Mouse (Mus musculus) intestine, postnatal 0 days (tissue): ENCODE measurements around the gene Ubap2l. TPM values are rescaled to one million over a fixed set of nuclear protein-coding genes. Genes with fewer than 3 reads are reported as not detected.

Experiments used
- ATAC-seq: fragments of 200-750 bp; cut with Nextera tagmentation; 2 replicates; pipeline ENCODE4 v1.8.0; 2017; ENCODE audit warnings: mild to moderate bottlenecking, moderate TSS enrichment, moderate library complexity
- H3K27ac ChIP-seq: fragments of 300-500 bp; sonication (generic); 2 replicates; pipeline ENCODE4 v1.5.1; 2014; ENCODE audit warnings: mild to moderate bottlenecking, low read depth, low read length, moderate library complexity
- H3K27me3 ChIP-seq: fragments of 300-500 bp; sonication (generic); replicated peaks from 2 replicates; pipeline ENCODE4 v1.6.1; 2014; ENCODE audit warnings: low read length, mixed read lengths; ENCODE audit not compliant: control insufficient read depth, insufficient read depth
- H3K36me3 ChIP-seq: fragments of 300-500 bp; sonication (generic); 2 replicates; pipeline ENCODE4 v1.6.1; 2014; ENCODE audit warnings: mild to moderate bottlenecking, moderate library complexity; ENCODE audit not compliant: control insufficient read depth, insufficient read depth
- H3K4me1 ChIP-seq: fragments of 300-500 bp; sonication (generic); replicated peaks from 2 replicates; pipeline ENCODE4 v1.6.1; 2014; ENCODE audit warnings: antibody characterized with exemption, low read length, mixed read lengths; ENCODE audit not compliant: control insufficient read depth, insufficient read depth
- H3K4me2 ChIP-seq: fragments of 300-500 bp; sonication (generic); replicated peaks from 2 replicates; pipeline ENCODE4 v1.6.1; 2014; ENCODE audit warnings: low read depth, mild to moderate bottlenecking, moderate library complexity
- H3K4me3 ChIP-seq: fragments of 300-500 bp; sonication (generic); 2 replicates; pipeline ENCODE4 v1.5.1; 2014; ENCODE audit warnings: low read depth, low read length
- H3K9ac ChIP-seq: fragments of 300-500 bp; sonication (generic); 2 replicates; pipeline ENCODE4 v1.6.1; 2014; ENCODE audit warnings: mild to moderate bottlenecking, low read depth, low read length
- H3K9me3 ChIP-seq: fragments of 300-500 bp; sonication (generic); 2 replicates; pipeline ENCODE4 v1.6.1; 2016; ENCODE audit warnings: mixed run types; ENCODE audit not compliant: control insufficient read depth
- CTCF ChIP-seq: sonication (generic); IDR thresholded peaks from 2 replicates; pipeline ENCODE4 v1.5.1; 2016; ENCODE audit warnings: low read depth, mild to moderate bottlenecking, control low read depth, antibody characterized with exemption, moderate library complexity
- WGBS: fragments of 180-500 bp; shearing (Covaris S2); extraction: QIAGEN DNeasy Blood & Tissue Kit; methylation state at CpG from one replicate; pipeline ENCODE4 v1.1.7; 2014; 5-methylcytosine and 5-hydroxymethylcytosine counted together
- polyA plus RNA-seq: library from polyadenylated mRNA; unstranded; fragments of >200 nt; fragmentation: Nextera tagmentation; extraction: Ambion mirVana; gene quantifications from 2 replicates; pipeline ENCODE4 v1.2.1, GENCODE M21; 2015

Gene Ubap2l
- polyA plus RNA-seq, 1 experiment from 2014 or later = 112 TPM

- Histone ChIP-seq H3K27ac (no peak overlapping the region), H3K36me3 (no peaks in the 10 kb centered on the region), H3K4me1 (no peaks in the 10 kb centered on the region), H3K4me2 (no peak overlapping the region), H3K27me3 (no peaks in the 10 kb centered on the region), H3K9me3 (no peaks in the 10 kb centered on the region), H3K4me3 (no peak overlapping the region), H3K9ac (no peak overlapping the region)
- 50% methylated on average over 7 of the region's 7 CpGs for WGBS
- ATAC-seq = no peak
- no peak for TF ChIP-seq CTCF
Observed at GRCm38 (mm10) chr3:89968509-89968908, 83.9 kb downstream of the Ubap2l start.

GRCm38 (mm10) chr3:89966946-89967345 lies 85.5 kb downstream of the Ubap2l start:
- 74% methylated on average over 4 of the region's 4 CpGs for WGBS
- H3K4me2 ChIP-seq = no peak overlapping the region
- no peak overlapping the region for H3K4me3 ChIP-seq
- TF ChIP-seq CTCF = peak; percentile 54
- no peak for ATAC-seq
- no peaks in the 10 kb centered on the region for H3K9me3 ChIP-seq
- no peak overlapping the region for H3K9ac ChIP-seq
- peaks cover 12% of the 10 kb centered on the region for H3K27me3 ChIP-seq
- H3K4me1 ChIP-seq = no peaks in the 10 kb centered on the region; the same call in 1 of the 2 replicates
- no peak overlapping the region for H3K27ac ChIP-seq
- no peaks in the 10 kb centered on the region for H3K36me3 ChIP-seq

DNA sequence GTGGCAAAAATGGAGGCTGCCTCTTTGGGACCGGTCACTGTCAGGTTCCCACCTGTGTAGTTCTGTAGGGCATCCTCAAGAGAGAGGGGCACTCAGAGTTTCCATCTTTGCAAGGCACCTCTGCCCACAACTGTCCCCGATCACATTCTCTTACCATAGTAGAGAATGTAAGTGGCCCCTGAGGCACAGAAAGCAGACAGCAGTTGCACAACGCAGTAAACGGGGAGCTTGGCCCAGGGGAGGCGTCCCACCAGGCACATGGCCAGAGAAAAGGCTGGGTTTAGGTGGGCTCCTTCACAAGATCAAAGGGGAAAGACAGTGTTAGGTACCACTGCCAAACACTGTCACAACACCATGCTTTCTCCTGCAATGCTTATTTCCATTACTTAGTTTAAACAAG lies 86.5 kb downstream of the Ubap2l start:
- no peak for ATAC-seq
- TF ChIP-seq CTCF = no peak
- H3K4me2 ChIP-seq = no peak overlapping the region
- no peaks in the 10 kb centered on the region for H3K9me3 ChIP-seq
- no peak overlapping the region for H3K4me3 ChIP-seq
- H3K9ac ChIP-seq = no peak overlapping the region
- WGBS = 88% methylated on average over 5 of the region's 5 CpGs
- no peak overlapping the region for H3K27ac ChIP-seq
- no peaks in the 10 kb centered on the region for H3K36me3 ChIP-seq
- peaks cover 13% of the 10 kb centered on the region for H3K27me3 ChIP-seq
- no peaks in the 10 kb centered on the region; the same call in 1 of the 2 replicates for H3K4me1 ChIP-seq

- Histone ChIP-seq H3K4me3 (no peak overlapping the region), H3K36me3 (no peaks in the 10 kb centered on the region), H3K4me2 (no peak overlapping the region), H3K27ac (no peak overlapping the region), H3K9me3 (no peaks in the 10 kb centered on the region), H3K27me3 (peaks cover 13% of the 10 kb centered on the region), H3K4me1 (no peaks in the 10 kb centered on the region; the same call in 1 of the 2 replicates), H3K9ac (no peak overlapping the region)
- TF ChIP-seq CTCF = no peak
- ATAC-seq = no peak
- 96% methylated on average over 8 of the region's 8 CpGs for WGBS
Observed at GRCm38 (mm10) chr3:89965557-89965956, 86.9 kb downstream of the Ubap2l start.

DNA sequence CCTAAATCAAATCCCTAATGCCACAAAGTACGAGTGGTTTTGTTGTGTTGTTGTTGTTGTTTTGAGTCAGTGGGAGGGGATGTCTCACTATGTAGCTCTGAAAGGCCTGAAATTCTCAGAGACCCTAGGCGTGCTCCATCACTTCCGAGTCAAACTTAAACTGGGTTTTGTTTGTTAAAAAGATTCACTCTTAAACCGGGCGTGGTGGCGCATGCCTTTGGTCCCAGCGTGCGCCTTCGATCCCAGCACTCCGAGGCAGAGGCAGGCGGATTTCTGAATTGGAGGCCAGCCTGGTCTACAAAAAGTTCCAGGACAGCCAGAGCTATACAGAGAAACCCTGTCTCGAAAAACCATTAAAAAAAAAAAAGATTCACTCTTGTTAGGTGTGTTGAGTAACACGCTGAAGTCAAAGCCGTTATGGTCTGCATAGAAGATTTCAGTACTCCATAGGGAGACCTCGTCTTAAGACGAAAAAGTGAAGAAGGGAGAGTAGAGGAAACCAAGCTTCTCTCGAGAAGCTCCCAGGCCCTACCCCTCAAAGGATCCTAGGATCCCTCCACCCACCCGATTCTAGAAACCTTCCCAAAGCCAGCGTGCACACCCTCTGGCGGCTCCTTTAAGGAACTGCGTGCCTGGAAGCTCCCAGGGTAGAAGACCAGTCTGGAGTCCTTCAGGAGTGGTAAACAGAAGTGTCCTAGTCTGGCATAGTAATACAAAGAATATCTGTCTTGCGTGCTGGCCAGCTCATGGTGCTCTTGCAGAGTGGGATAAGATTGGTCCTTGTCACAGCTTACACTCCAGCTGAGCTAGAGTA lies 88.3 kb downstream of the Ubap2l start:
- 21% methylated on average over 22 of the region's 22 CpGs for WGBS
- no peak for ATAC-seq
- TF ChIP-seq CTCF = peak; percentile 86

GRCm38 (mm10) chr3:89963221-89963763 lies 89.1 kb downstream of the Ubap2l start, which contains the start of gene Atp8b2:
Gene Atp8b2, minus strand, starts transcription at chr3:89963508.
- Histone ChIP-seq H3K27me3 (peaks cover 13% of the 10 kb centered on the region), H3K9me3 (no peaks in the 10 kb centered on the region), H3K27ac (peak within 1 kb of the TSS; percentile 89), H3K36me3 (peaks cover under 1% of the 10 kb centered on the region; the same call in 1 of the 2 replicates), H3K4me1 (no peaks in the 10 kb centered on the region; the same call in 1 of the 2 replicates), H3K4me2 (peak within 1 kb of the TSS; percentile 89), H3K9ac (peak within 1 kb of the TSS; percentile 71), H3K4me3 (peak within 1 kb of the TSS; percentile 80)
- peak; percentile 9; the same call in 1 of the 2 replicates for ATAC-seq
- no peak for TF ChIP-seq CTCF
- WGBS = 1% methylated on average over 30 of the region's 35 CpGs

More for the DNA sequence above, 88.3 kb downstream of the Ubap2l start:
- H3K9ac ChIP-seq = peak overlapping the region; percentile 71
- H3K27ac ChIP-seq = peak overlapping the region; percentile 89
- no peaks in the 10 kb centered on the region for H3K9me3 ChIP-seq
- H3K4me1 ChIP-seq = no peaks in the 10 kb centered on the region; the same call in 1 of the 2 replicates
- H3K27me3 ChIP-seq = peaks cover 13% of the 10 kb centered on the region
- peak overlapping the region; percentile 89 for H3K4me2 ChIP-seq
- no peaks in the 10 kb centered on the region for H3K36me3 ChIP-seq
- H3K4me3 ChIP-seq = peak overlapping the region; percentile 80
